10 mouse cellular contexts compared by ENCODE assay signal in genomic region chr5:26535556-26535955, GRCm38 (mm10).
DNase-seq lines count a peak whose midpoint lies in the region; ATAC-seq and TF ChIP-seq lines count a peak whose summit lies in the region.
"Had no signal": no experiment of that assay in that cellular context is flagged by ENCODE, and none has a peak within 500 bp of the region (broad histone marks: within the 10 kb centered on the region; RNA-seq: fewer than 3 reads in every experiment).

No protein-coding gene starts in this region.

- no peaks in the 10 kb centered on the region for H3K4me1 ChIP-seq in hindbrain, embryonic 14.5 days (replicated peaks; ENCODE audit: control insufficient read depth, insufficient read depth, low read length)
- H3K4me1 ChIP-seq in hindbrain, postnatal 0 days (ENCODE audit: insufficient read depth, low read length): no peaks in the 10 kb centered on the region
- H3K4me1 ChIP-seq in limb, embryonic 14.5 days (ENCODE audit: control insufficient read depth, insufficient read depth, low read length): no peaks in the 10 kb centered on the region
- H3K4me1 ChIP-seq: embryonic facial prominence, embryonic 13.5 days; liver, embryonic 13.5 days had no signal

- H3K27me3 ChIP-seq in hindbrain, embryonic 14.5 days (ENCODE audit: control insufficient read depth, insufficient read depth, low read length): no peaks in the 10 kb centered on the region
- H3K27me3 ChIP-seq in hindbrain, postnatal 0 days (ENCODE audit: insufficient read depth, low read length): no peaks in the 10 kb centered on the region
- no peaks in the 10 kb centered on the region for H3K27me3 ChIP-seq in limb, embryonic 14.5 days (ENCODE audit: control insufficient read depth, insufficient read depth, low read length)
- H3K27me3 ChIP-seq: embryonic facial prominence, embryonic 13.5 days; liver, embryonic 13.5 days had no signal

- ATAC-seq in hindbrain, embryonic 14.5 days (ENCODE audit: low FRiP score): no peak
- ATAC-seq in hindbrain, postnatal 0 days: no peak
- no peak for ATAC-seq in limb, embryonic 14.5 days (ENCODE audit: low FRiP score, low read depth)

- WGBS in hindbrain, embryonic 14.5 days: 33% methylated on average over 6 of the region's 6 CpGs
- 38% methylated on average over 6 of the region's 6 CpGs for WGBS in hindbrain, postnatal 0 days
- 31% methylated on average over 6 of the region's 6 CpGs for WGBS in limb, embryonic 14.5 days

- no peaks in the 10 kb centered on the region for H3K36me3 ChIP-seq in hindbrain, embryonic 14.5 days (replicated peaks; ENCODE audit: control insufficient read depth, insufficient read depth)
- no peaks in the 10 kb centered on the region for H3K36me3 ChIP-seq in hindbrain, postnatal 0 days (ENCODE audit: insufficient read depth, low read length)
- no peaks in the 10 kb centered on the region for H3K36me3 ChIP-seq in limb, embryonic 14.5 days (ENCODE audit: control insufficient read depth, insufficient read depth, low read length)
- H3K36me3 ChIP-seq: embryonic facial prominence, embryonic 13.5 days; liver, embryonic 13.5 days had no signal

- no peak for TF ChIP-seq POLR2A in limb, embryonic 14.5 days (IDR thresholded peaks at IDR 0.05; ENCODE audit: borderline replicate concordance, extremely low read depth, insufficient read depth, insufficient read length)

- DNase-seq in hindbrain, embryonic 14.5 days (ENCODE audit: low spot score): peak; percentile 52
- no peak for DNase-seq in hindbrain, postnatal 0 days (ENCODE audit: low spot score)
- peak; percentile 25 for DNase-seq in Muller cell, postnatal 12 days (ENCODE audit: inconsistent ontology term)
- DNase-seq in adrenal gland, postnatal 4 days (ENCODE audit: low spot score in 2 of 2): peak; percentile 22 to 23
- peak; percentile 76 for DNase-seq in limb, embryonic 14.5 days (ENCODE audit: low spot score)
- no peak for DNase-seq in cerebellum, postnatal 4 days (ENCODE audit: low spot score in 2 of 2)
- no peak for DNase-seq in cerebellum, adult 9-10 months
- DNase-seq in right cerebral cortex, postnatal 25 days: no peak
- DNase-seq: liver, embryonic 13.5 days had no signal

- H3K9ac ChIP-seq in hindbrain, embryonic 14.5 days: no peak overlapping the region
- H3K9ac ChIP-seq in hindbrain, postnatal 0 days (replicated peaks; ENCODE audit: low read length): no peak overlapping the region
- H3K9ac ChIP-seq in limb, embryonic 14.5 days (ENCODE audit: low read depth, low read length, severe bottlenecking): no peak overlapping the region
- H3K9ac ChIP-seq: embryonic facial prominence, embryonic 13.5 days; liver, embryonic 13.5 days had no signal

- no peak for TF ChIP-seq CTCF in hindbrain, postnatal 0 days (IDR thresholded peaks at IDR 0.05; ENCODE audit: low read depth)

- H3K27ac ChIP-seq in hindbrain, embryonic 14.5 days: no peak overlapping the region
- no peak overlapping the region for H3K27ac ChIP-seq in hindbrain, postnatal 0 days
- H3K27ac ChIP-seq in limb, embryonic 14.5 days (replicated peaks; ENCODE audit: low read depth, low read length): no peak overlapping the region
- H3K27ac ChIP-seq: embryonic facial prominence, embryonic 13.5 days; liver, embryonic 13.5 days had no signal

- H3K9me3 ChIP-seq in hindbrain, embryonic 14.5 days (ENCODE audit: control insufficient read depth, low read length): no peaks in the 10 kb centered on the region
- no peaks in the 10 kb centered on the region for H3K9me3 ChIP-seq in hindbrain, postnatal 0 days (ENCODE audit: low read length)
- H3K9me3 ChIP-seq in limb, embryonic 14.5 days (ENCODE audit: control insufficient read depth, low read length): no peaks in the 10 kb centered on the region
- H3K9me3 ChIP-seq: embryonic facial prominence, embryonic 13.5 days; liver, embryonic 13.5 days had no signal

- no peak overlapping the region for H3K4me2 ChIP-seq in hindbrain, embryonic 14.5 days (replicated peaks)
- H3K4me2 ChIP-seq in hindbrain, postnatal 0 days (ENCODE audit: low read depth, low read length): no peak overlapping the region
- H3K4me2 ChIP-seq in limb, embryonic 14.5 days (replicated peaks; ENCODE audit: low read depth, low read length, severe bottlenecking): no peak overlapping the region
- H3K4me2 ChIP-seq: embryonic facial prominence, embryonic 13.5 days; liver, embryonic 13.5 days had no signal

- H3K4me3 ChIP-seq in hindbrain, embryonic 14.5 days (replicated peaks; ENCODE audit: low read length): no peak overlapping the region
- no peak overlapping the region for H3K4me3 ChIP-seq in hindbrain, postnatal 0 days (ENCODE audit: low read length)
- no peak overlapping the region for H3K4me3 ChIP-seq in limb, embryonic 14.5 days (replicated peaks; ENCODE audit: low read length)
- H3K4me3 ChIP-seq: embryonic facial prominence, embryonic 13.5 days; liver, embryonic 13.5 days had no signal

Comparison
In these comparisons a context has a peak if more than half of its experiments do, and no peak if none do; other contexts are left out.
1. DNase-seq: peak in hindbrain, embryonic 14.5 days (single experiment), Muller cell, postnatal 12 days (single experiment), adrenal gland, postnatal 4 days (2 of 2) and limb, embryonic 14.5 days (single experiment); none in hindbrain, postnatal 0 days (single experiment), cerebellum, postnatal 4 days (0 of 2), cerebellum, adult 9-10 months (single experiment) and right cerebral cortex, postnatal 25 days (single experiment).